Mouse (Mus musculus): ENCODE results near the gene Olfr1310. TPM values are rescaled to one million over a fixed set of nuclear protein-coding genes. Genes with fewer than 3 reads are reported as not detected.

The Olfr1310 gene
- polyA plus RNA-seq (2015; fragmentation: Nextera tagmentation; extraction: Ambion mirVana), result not detected in 2 replicates

DNA sequence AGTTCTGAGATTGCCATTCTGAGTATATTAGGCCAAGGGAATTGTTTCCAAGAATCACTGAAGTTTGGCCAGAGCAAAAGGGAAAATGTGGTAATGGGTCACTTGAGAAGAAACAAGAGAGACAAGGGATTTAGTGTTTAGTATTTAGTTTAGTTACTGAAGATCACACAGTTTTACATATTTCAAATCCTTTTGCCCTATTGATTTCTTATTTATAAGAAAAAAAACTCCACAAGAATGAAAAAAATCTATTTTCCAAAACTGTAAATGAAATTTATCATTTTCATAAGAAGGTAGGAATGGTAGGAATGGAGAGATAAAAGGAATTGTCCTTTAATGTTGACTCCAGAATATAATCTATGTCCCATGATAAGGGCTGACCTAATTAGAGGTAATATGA lies at the start of gene Olfr1310:
Olfr1310 (minus strand) TSS at position 101 of the 400 bp plus-strand sequence.

DNA sequence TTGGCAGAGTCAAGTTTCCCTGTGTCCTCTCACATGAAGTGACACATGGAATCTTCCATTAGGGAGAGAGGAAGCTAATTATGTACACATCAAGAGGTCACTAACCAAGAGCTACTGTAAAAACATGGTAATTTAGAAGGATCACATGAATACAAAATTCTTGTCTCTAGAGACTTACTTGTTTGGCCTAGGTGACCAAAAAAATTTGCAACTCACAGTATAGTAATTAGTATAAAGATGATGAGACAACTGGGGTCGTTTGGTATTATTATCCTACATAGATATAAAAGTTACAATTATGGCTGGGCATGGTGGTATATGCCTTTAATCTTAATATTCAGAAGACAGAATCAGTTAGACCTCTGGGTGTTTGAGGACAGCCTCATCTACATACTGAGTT lies 37.6 kb upstream of the Olfr1310 start, which contains the start of gene Olfr1312:
Olfr1312 (minus strand) TSS at position 101 of the 400 bp plus-strand sequence.

DNA sequence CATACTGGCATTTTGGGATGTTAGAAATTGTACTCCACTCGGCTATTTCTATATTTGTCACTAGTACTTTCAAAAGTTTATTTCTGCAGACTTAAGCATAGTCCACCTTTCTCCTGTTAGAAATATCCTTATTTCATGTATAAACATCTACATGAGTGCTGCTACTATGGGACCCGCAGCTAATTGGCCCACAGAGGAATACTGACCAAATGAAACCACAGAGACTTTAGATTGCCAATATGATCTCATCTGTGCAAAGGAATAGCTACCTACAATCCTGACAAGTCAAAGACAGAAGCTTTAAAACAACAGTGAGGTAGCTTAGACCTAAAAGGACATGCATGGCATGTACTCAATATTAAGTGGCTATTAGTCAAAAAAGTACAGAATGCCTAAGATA lies 11.8 kb upstream of the Olfr1310 start, which contains the start of gene Olfr1311:
Olfr1311 (minus strand) TSS at position 101 of the 400 bp plus-strand sequence.

DNA sequence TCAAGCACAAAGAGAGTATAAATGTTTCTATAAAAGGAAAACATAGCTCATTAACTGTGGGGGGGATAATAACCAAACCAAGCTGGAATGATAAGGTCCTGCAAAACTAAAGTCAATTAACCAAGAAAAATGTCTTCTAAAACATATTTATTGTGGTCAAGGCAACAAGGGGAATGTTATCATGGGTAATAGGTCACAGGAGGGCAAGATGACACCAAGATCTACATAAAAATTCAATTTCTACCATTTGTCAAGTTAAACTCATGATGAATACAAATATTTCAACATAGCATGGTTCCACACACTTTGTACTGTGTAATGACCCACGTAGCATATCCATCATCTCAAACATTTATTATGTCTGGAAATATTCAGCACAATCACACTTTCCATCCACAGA lies 22.3 kb downstream of the Olfr1310 start, which contains the start of gene Olfr1309:
Olfr1309 (minus strand) TSS at position 101 of the 400 bp plus-strand sequence.

DNA sequence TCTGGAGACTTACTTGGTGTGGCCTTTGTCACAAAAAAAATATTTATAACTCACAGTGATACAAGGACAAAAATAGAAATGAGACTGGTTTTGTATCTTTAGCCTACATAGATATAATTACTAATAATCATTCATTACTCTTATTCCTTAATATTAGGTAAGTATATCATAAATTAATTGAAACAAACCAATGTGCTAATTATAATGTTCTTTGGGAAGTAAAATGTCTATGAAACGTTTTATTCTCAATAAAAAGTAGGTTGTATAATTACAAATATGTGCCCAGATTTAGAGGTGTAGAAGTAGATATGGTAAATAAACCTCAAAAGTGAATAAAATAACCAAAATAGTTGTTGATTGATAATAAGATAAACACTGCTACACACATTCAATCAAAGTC lies 47.7 kb downstream of the Olfr1310 start, which contains the start of gene Olfr1308:
Olfr1308 (minus strand) TSS at position 101 of the 400 bp plus-strand sequence.

Other genes with a start within 250 kb of the Olfr1310 start
- gene Olfr1302, start 235.3 kb downstream of the Olfr1310 start, polyA plus RNA-seq (2015; fragmentation: Nextera tagmentation; extraction: Ambion mirVana), result not detected in 2 replicates
- not detected in 2 replicates for gene Olfr1303, start 192.4 kb downstream of the Olfr1310 start, polyA plus RNA-seq (2015; fragmentation: Nextera tagmentation; extraction: Ambion mirVana)
- not detected in 2 replicates for gene Olfr1305, start 135.6 kb downstream of the Olfr1310 start, polyA plus RNA-seq (2015; fragmentation: Nextera tagmentation; extraction: Ambion mirVana)
- not detected in 2 replicates for gene Olfr1306, start 96.4 kb downstream of the Olfr1310 start, polyA plus RNA-seq (2015; fragmentation: Nextera tagmentation; extraction: Ambion mirVana)
- gene Olfr1307, start 63.3 kb downstream of the Olfr1310 start, polyA plus RNA-seq (2015; fragmentation: Nextera tagmentation; extraction: Ambion mirVana), result not detected in 2 replicates
- gene Olfr1308, start 47.8 kb downstream of the Olfr1310 start, polyA plus RNA-seq (2015; fragmentation: Nextera tagmentation; extraction: Ambion mirVana), result not detected in 2 replicates
- gene Olfr1309, start 22.4 kb downstream of the Olfr1310 start, polyA plus RNA-seq (2015; fragmentation: Nextera tagmentation; extraction: Ambion mirVana), result not detected in 2 replicates
- gene Olfr1311, start 11.7 kb upstream of the Olfr1310 start, polyA plus RNA-seq (2015; fragmentation: Nextera tagmentation; extraction: Ambion mirVana), result not detected in 2 replicates
- not detected in 2 replicates for gene Olfr1312, start 37.5 kb upstream of the Olfr1310 start, polyA plus RNA-seq (2015; fragmentation: Nextera tagmentation; extraction: Ambion mirVana)
- gene Olfr1313, start 65.1 kb upstream of the Olfr1310 start, polyA plus RNA-seq (2015; fragmentation: Nextera tagmentation; extraction: Ambion mirVana), result not detected in 2 replicates
- gene Olfr1314, start 84.1 kb upstream of the Olfr1310 start, polyA plus RNA-seq (2015; fragmentation: Nextera tagmentation; extraction: Ambion mirVana), result not detected in 2 replicates
- not detected in 2 replicates for gene Olfr1315-ps1, start 102.7 kb upstream of the Olfr1310 start, polyA plus RNA-seq (2015; fragmentation: Nextera tagmentation; extraction: Ambion mirVana)
- not detected in 2 replicates for gene Olfr1316, start 122.3 kb upstream of the Olfr1310 start, polyA plus RNA-seq (2015; fragmentation: Nextera tagmentation; extraction: Ambion mirVana)
- not detected in 2 replicates for gene Olfr1317, start 127.6 kb upstream of the Olfr1310 start, polyA plus RNA-seq (2015; fragmentation: Nextera tagmentation; extraction: Ambion mirVana)
- 0.06 and 0.23 TPM in 2 replicates for gene Olfr1318, start 141.5 kb upstream of the Olfr1310 start, polyA plus RNA-seq (2015; fragmentation: Nextera tagmentation; extraction: Ambion mirVana)
- 25.4 and 26.8 TPM in 2 replicates for gene Lpcat4, start 226.8 kb upstream of the Olfr1310 start, polyA plus RNA-seq (2015; fragmentation: Nextera tagmentation; extraction: Ambion mirVana)
- gene Nutm1, start 246.6 kb upstream of the Olfr1310 start, polyA plus RNA-seq (2015; fragmentation: Nextera tagmentation; extraction: Ambion mirVana), result not detected in 2 replicates
- gene Nop10, start 249.2 kb upstream of the Olfr1310 start, polyA plus RNA-seq (2015; fragmentation: Nextera tagmentation; extraction: Ambion mirVana), result 126 and 144 TPM in 2 replicates